Mouse (Mus musculus): ENCODE measurements around the gene Gnas. TPM values are rescaled to one million over a fixed set of nuclear protein-coding genes. Genes with fewer than 3 reads are reported as not detected.

The Gnas gene
- polyA plus RNA-seq, 1 experiment from 2014 or later = 1,446 TPM

GRCm38 (mm10) chr2:174359656-174360055 lies 75.5 kb downstream of the Gnas start:
- no peak for ATAC-seq (ENCODE audit: insufficient number of reproducible peaks, low FRiP score)
- no peaks in the 10 kb centered on the region for H3K27me3 ChIP-seq (replicated peaks)
- 69% methylated on average over 4 of the region's 4 CpGs for WGBS

DNA sequence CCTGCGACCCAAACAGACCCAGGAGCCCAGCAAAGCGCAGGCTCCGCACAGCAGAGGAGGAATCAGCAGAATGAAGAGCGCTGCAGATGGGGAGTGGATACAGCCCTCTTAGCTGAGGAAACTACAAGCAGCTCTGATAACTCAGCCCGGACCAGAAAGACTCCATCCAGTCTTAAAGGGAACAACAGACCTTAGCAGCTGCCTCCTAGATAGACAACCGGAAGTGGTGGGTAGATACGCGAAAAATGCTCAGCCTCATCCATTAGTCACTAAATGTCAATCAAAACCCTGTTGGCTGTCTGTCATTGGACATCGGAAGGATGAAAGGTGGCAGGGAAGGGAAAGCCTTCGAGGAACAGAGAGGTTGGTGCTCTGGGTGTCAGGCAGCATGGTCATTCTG lies 82.5 kb downstream of the Gnas start:
- no peak overlapping the region for H3K27ac ChIP-seq (ENCODE audit: poor library complexity, severe bottlenecking)
- no peaks in the 10 kb centered on the region for H3K9me3 ChIP-seq (replicated peaks)
- ATAC-seq (ENCODE audit: insufficient number of reproducible peaks, low FRiP score) = no peak
- H3K4me1 ChIP-seq (replicated peaks) = no peaks in the 10 kb centered on the region
- no peaks in the 10 kb centered on the region for H3K36me3 ChIP-seq
- no peak overlapping the region for H3K4me2 ChIP-seq
- H3K4me3 ChIP-seq = no peak overlapping the region
- no peaks in the 10 kb centered on the region for H3K27me3 ChIP-seq (replicated peaks)
- WGBS = 66% methylated on average over 10 of the region's 10 CpGs
- no peak overlapping the region for H3K9ac ChIP-seq

More at GRCm38 (mm10) chr2:174359656-174360055, 75.5 kb downstream of the Gnas start:
- Histone ChIP-seq H3K4me1 (replicated peaks) (no peaks in the 10 kb centered on the region), H3K9me3 (replicated peaks) (no peaks in the 10 kb centered on the region), H3K4me2 (no peak overlapping the region), H3K36me3 (no peaks in the 10 kb centered on the region), H3K9ac (no peak overlapping the region), H3K27ac (ENCODE audit: poor library complexity, severe bottlenecking) (no peak overlapping the region), H3K4me3 (no peak overlapping the region)

- H3K36me3 ChIP-seq = no peaks in the 10 kb centered on the region
- no peak overlapping the region for H3K27ac ChIP-seq (ENCODE audit: poor library complexity, severe bottlenecking)
- no peaks in the 10 kb centered on the region for H3K4me1 ChIP-seq (replicated peaks)
- H3K4me2 ChIP-seq = no peak overlapping the region
- H3K9me3 ChIP-seq (replicated peaks) = no peaks in the 10 kb centered on the region
- no peaks in the 10 kb centered on the region for H3K27me3 ChIP-seq (replicated peaks)
- 87% methylated on average over 9 of the region's 9 CpGs for WGBS
- no peak overlapping the region for H3K4me3 ChIP-seq
- H3K9ac ChIP-seq = no peak overlapping the region
- ATAC-seq (ENCODE audit: insufficient number of reproducible peaks, low FRiP score) = no peak
Observed at GRCm38 (mm10) chr2:174381021-174381420, 96.9 kb downstream of the Gnas start.

DNA sequence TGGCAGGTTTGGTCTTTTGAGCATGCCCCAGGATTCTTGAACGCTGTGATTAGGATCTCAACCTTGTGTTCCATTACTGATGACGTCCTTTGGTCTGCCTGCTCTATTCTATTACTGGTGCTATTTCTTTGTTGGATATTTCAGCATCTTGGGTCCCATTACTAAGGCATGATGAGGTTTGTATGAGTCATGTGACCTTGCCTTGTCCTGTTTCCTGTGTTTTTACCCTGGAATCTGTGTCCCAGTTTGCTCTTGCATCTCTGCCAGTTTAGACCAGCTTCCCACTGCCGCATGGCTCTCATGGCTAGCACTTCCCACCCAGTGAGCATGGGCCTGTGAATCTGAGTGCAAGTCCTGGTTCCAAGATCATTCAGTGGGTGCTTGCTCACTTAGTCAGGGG lies 107.8 kb downstream of the Gnas start:
- H3K4me1 ChIP-seq (replicated peaks) = no peaks in the 10 kb centered on the region
- no peak overlapping the region for H3K4me3 ChIP-seq
- H3K36me3 ChIP-seq = no peaks in the 10 kb centered on the region
- H3K27me3 ChIP-seq (replicated peaks) = no peaks in the 10 kb centered on the region
- ATAC-seq (ENCODE audit: insufficient number of reproducible peaks, low FRiP score) = no peak
- no peak overlapping the region for H3K9ac ChIP-seq
- no peak overlapping the region for H3K27ac ChIP-seq (ENCODE audit: poor library complexity, severe bottlenecking)
- peaks cover 4% of the 10 kb centered on the region; the same call in 1 of the 2 replicates for H3K9me3 ChIP-seq (replicated peaks)
- 79% methylated on average over 3 of the region's 3 CpGs for WGBS
- no peak overlapping the region for H3K4me2 ChIP-seq

DNA sequence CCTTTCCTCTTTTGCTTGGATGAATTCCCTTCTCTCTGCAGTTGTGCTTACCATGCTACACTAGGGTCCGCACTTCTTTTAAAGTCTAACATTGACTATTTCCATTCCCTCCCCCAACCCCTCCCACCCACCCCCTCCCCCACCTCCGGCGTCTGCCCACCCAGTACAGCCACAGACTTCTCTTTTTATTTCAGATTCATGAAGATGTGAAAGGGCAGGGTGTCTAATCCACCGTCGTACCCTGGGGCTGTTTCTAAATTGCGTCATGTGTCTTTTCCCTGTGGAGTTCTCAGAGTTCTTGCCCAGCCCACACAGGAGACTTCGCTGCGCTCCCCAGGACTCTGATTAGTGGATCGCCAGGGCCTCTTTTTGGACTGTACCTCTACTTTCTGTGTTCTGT lies 108.4 kb downstream of the Gnas start:
- 79% methylated on average over 8 of the region's 9 CpGs for WGBS
- no peaks in the 10 kb centered on the region for H3K27me3 ChIP-seq (replicated peaks)
- no peaks in the 10 kb centered on the region for H3K4me1 ChIP-seq (replicated peaks)
- peaks cover 4% of the 10 kb centered on the region; the same call in 1 of the 2 replicates for H3K9me3 ChIP-seq (replicated peaks)
- no peak overlapping the region for H3K4me2 ChIP-seq
- ATAC-seq (ENCODE audit: insufficient number of reproducible peaks, low FRiP score) = no peak
- H3K36me3 ChIP-seq = no peaks in the 10 kb centered on the region
- no peak overlapping the region for H3K4me3 ChIP-seq
- no peak overlapping the region for H3K9ac ChIP-seq
- H3K27ac ChIP-seq (ENCODE audit: poor library complexity, severe bottlenecking) = no peak overlapping the region

- H3K27me3 ChIP-seq (replicated peaks) = no peaks in the 10 kb centered on the region
- no peak overlapping the region for H3K4me3 ChIP-seq
- no peaks in the 10 kb centered on the region for H3K4me1 ChIP-seq (replicated peaks)
- no peak overlapping the region for H3K4me2 ChIP-seq
- no peak overlapping the region for H3K9ac ChIP-seq
- peaks cover 4% of the 10 kb centered on the region; the same call in 1 of the 2 replicates for H3K9me3 ChIP-seq (replicated peaks)
- WGBS = 71% methylated on average over 5 of the region's 5 CpGs
- H3K27ac ChIP-seq (ENCODE audit: poor library complexity, severe bottlenecking) = no peak overlapping the region
- no peaks in the 10 kb centered on the region for H3K36me3 ChIP-seq
- no peak for ATAC-seq (ENCODE audit: insufficient number of reproducible peaks, low FRiP score)
Observed at GRCm38 (mm10) chr2:174393383-174393782, 109.3 kb downstream of the Gnas start.

MicroRNAs encoded within 50 kb of the gene (microRNA counts, 519-probe panel; counts per million panel counts)
- microRNA mmu-miR-296-3p = not detected
- 4,644 counts per million, percentile 48 among the panel's probes with 10 or more counts for microRNA mmu-miR-296-5p
- not detected for microRNA mmu-miR-298

Small RNA genes lying within 50 kb of the gene (microRNA-seq; reads per million reads assigned to microRNA genes)
- gene Gm27591 = not detected
- gene Mir296 = 3,158 reads per million, percentile 88 among the genes with 10 or more reads in this experiment
- 3,432 reads per million, percentile 90 among the genes with 10 or more reads in this experiment for gene Mir298

Other genes with a start within 250 kb of the Gnas start
- 10.5 and 11.2 TPM in 2 replicates for gene Stx16, start 208.0 kb upstream of the Gnas start, polyA plus RNA-seq (2016; fragmentation: Nextera tagmentation; extraction: Ambion mirVana)
- gene Npepl1, start 174.0 kb upstream of the Gnas start, polyA plus RNA-seq (2016; fragmentation: Nextera tagmentation; extraction: Ambion mirVana) = 45.5 and 46.1 TPM in 2 replicates
- 8.9 and 9.8 TPM in 2 replicates for gene Gm20721, start 62.4 kb downstream of the Gnas start, polyA plus RNA-seq (2016; fragmentation: Nextera tagmentation; extraction: Ambion mirVana)
- 89.3 and 94.0 TPM in 2 replicates for gene Nelfcd, start 131.5 kb downstream of the Gnas start, polyA plus RNA-seq (2016; fragmentation: Nextera tagmentation; extraction: Ambion mirVana)
- gene Ctsz, start 154.7 kb downstream of the Gnas start, polyA plus RNA-seq (2016; fragmentation: Nextera tagmentation; extraction: Ambion mirVana) = 95.9 and 101 TPM in 2 replicates
- gene Tubb1, start 166.4 kb downstream of the Gnas start, polyA plus RNA-seq (2016; fragmentation: Nextera tagmentation; extraction: Ambion mirVana) = 7.5 and 13.8 TPM in 2 replicates
- gene Atp5e, start 179.8 kb downstream of the Gnas start, polyA plus RNA-seq (2016; fragmentation: Nextera tagmentation; extraction: Ambion mirVana) = 1,038 and 1,054 TPM in 2 replicates
- gene Prelid3b, start 188.8 kb downstream of the Gnas start, polyA plus RNA-seq (2016; fragmentation: Nextera tagmentation; extraction: Ambion mirVana) = 136 and 137 TPM in 2 replicates